Mouse (Mus musculus): ENCODE data around the gene Ebf1. TPM values are rescaled to one million over a fixed set of nuclear protein-coding genes. Genes with fewer than 3 reads are reported as not detected.

The Ebf1 gene
- polyA plus RNA-seq, 1 experiment from 2014 or later, result 12.1 TPM

DNA sequence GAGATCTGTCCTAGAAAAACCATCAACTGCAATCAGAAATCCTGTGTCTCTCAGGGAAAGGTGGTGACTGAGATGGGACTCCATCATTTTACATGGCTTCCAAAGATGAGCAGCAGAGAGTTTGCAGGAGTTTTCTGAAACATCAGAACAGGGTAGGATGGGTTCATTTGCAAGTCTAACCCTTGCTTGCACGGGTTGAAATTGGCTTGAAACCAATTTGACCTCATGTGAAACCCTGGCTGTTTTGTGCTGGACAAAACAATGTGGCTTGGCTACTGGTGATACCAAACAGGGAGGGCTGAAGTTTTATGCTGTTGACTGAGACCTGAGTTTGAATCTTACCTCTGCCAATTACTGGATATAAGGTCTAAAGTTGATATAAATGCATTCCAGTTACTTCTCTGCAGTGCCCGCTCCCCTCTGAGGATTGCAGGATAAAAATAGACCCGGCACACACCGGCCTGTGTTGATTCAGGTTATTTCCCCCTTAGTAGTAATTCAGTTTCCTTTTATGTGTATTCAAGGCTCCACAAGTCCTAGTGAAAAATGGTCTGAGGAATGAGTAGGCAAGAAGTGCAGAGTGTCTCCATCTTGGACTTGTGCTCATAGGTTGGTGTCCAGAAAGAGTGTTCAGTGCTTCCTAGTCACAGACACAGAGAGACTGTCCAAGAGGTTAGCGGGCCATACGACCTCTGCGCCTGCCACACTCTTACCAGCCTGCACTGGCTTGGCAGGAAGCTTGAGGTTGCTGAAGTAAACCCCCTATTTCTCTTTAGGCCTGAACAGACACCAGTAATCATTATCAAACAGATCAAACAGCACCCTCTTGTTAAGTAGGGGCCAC, 147.1 kb downstream of the Ebf1 start:
- Histone ChIP-seq H3K4me1 (replicated peaks) (no peaks in the 10 kb centered on the region), H3K9me3 (no peaks in the 10 kb centered on the region), H3K4me3 (replicated peaks) (no peak overlapping the region), H3K4me2 (replicated peaks) (no peak overlapping the region), H3K27ac (no peak overlapping the region), H3K27me3 (replicated peaks) (no peaks in the 10 kb centered on the region; the same call in 1 of the 2 replicates), H3K9ac (no peak overlapping the region), H3K36me3 (no peaks in the 10 kb centered on the region)
- no peak for ATAC-seq
- WGBS, result 70% methylated on average over 7 of the region's 7 CpGs

DNA sequence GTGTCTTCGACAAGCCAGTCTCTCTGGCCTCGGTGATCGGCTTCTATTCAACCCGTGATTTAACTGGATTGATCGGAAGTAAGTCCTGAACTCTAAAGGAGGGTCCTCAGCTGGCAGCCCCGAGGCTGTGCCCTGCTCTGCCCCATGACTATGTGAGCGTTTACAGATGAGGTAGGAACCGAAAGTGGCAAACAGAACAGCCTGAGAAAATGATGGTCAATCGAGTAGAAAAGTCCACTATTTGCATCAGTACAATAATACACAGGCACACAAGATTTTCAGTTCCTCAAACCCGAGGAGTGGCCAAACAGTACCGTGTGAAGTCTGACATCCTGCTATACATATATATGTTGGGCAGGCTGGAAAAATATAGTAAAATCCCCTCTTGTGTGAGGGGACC, 147.9 kb downstream of the Ebf1 start:
- Histone ChIP-seq H3K4me1 (replicated peaks) (no peaks in the 10 kb centered on the region), H3K9me3 (no peaks in the 10 kb centered on the region), H3K27ac (no peak overlapping the region), H3K4me2 (replicated peaks) (no peak overlapping the region), H3K36me3 (no peaks in the 10 kb centered on the region), H3K9ac (no peak overlapping the region), H3K27me3 (replicated peaks) (no peaks in the 10 kb centered on the region; the same call in 1 of the 2 replicates), H3K4me3 (replicated peaks) (no peak overlapping the region)
- ATAC-seq, result no peak
- WGBS, result 80% methylated on average over 11 of the region's 11 CpGs

DNA sequence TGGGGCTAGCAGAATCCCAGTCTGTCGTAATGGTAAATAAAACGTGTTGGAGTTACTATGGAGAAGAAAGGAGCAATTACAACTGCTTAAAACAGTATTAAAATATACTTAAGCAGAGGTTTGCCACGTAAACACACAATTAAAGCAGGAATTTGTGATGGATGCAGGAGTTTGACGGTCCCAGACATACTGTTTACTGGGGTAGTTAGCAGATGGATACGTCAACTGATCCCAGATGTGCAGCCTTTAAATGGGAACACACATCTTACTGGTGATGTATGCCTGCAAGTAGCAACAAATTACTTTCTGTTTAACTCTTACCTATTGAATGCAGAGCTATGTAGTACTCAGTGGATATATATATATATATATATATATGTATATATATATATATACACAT, 149.1 kb downstream of the Ebf1 start:
- no peaks in the 10 kb centered on the region for H3K9me3 ChIP-seq
- H3K9ac ChIP-seq, result no peak overlapping the region
- H3K27me3 ChIP-seq (replicated peaks), result no peaks in the 10 kb centered on the region; the same call in 1 of the 2 replicates
- no peak overlapping the region for H3K27ac ChIP-seq
- H3K4me1 ChIP-seq (replicated peaks), result no peaks in the 10 kb centered on the region
- H3K4me2 ChIP-seq (replicated peaks), result no peak overlapping the region
- no peaks in the 10 kb centered on the region for H3K36me3 ChIP-seq
- no peak overlapping the region for H3K4me3 ChIP-seq (replicated peaks)
- 38% methylated on average over 5 of the region's 5 CpGs for WGBS
- ATAC-seq, result no peak

DNA sequence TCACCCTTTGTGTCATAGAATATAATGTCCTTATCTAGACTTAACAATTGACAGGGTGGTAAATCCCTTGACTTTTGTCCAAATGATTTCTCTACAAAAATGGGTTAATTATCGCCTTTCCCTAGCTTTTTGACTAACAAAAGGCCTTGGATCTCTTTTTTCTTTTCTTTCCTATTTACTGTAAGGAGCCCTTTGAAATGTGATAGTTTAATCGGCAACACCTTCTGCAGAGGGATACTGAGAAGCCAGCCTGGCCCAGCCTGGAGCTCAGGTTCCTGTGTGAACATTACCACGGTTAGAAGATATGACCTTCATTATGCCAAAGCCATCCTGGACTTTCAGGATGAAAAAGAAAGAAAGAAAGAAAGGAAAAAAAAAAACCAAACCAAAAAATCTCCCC, 150.2 kb downstream of the Ebf1 start:
- 29% methylated on average over 3 of the region's 3 CpGs for WGBS
- no peak for ATAC-seq

DNA sequence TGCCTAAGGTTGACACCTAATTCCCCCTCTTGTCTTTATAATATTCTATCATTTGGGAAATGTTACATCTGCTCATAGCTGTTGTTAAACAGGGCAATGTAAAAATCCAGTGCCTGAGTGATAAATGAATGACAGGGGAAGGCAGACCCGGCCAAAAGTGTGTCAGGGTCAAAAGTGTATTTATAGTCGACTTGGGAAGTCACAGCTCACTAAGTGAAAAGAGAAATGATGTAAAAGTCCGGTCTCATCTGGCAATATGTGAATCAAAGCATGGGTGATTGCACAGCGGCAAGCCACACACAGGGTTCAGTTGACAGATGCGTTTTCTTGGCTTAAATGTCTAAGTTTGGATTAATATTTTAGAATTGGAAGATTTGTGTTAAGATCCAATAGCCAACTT, 151.2 kb downstream of the Ebf1 start:
- 65% methylated on average over 5 of the region's 5 CpGs for WGBS
- Histone ChIP-seq H3K27ac (no peak overlapping the region), H3K27me3 (replicated peaks) (no peaks in the 10 kb centered on the region), H3K4me1 (replicated peaks) (no peaks in the 10 kb centered on the region), H3K4me2 (replicated peaks) (no peak overlapping the region), H3K9me3 (no peaks in the 10 kb centered on the region), H3K4me3 (replicated peaks) (no peak overlapping the region), H3K36me3 (no peaks in the 10 kb centered on the region), H3K9ac (no peak overlapping the region)
- ATAC-seq, result no peak

More for the DNA sequence above, 150.2 kb downstream of the Ebf1 start:
- H3K27me3 ChIP-seq (replicated peaks), result no peaks in the 10 kb centered on the region
- no peak overlapping the region for H3K4me2 ChIP-seq (replicated peaks)
- no peak overlapping the region for H3K27ac ChIP-seq
- no peak overlapping the region for H3K4me3 ChIP-seq (replicated peaks)
- no peaks in the 10 kb centered on the region for H3K4me1 ChIP-seq (replicated peaks)
- no peak overlapping the region for H3K9ac ChIP-seq
- no peaks in the 10 kb centered on the region for H3K9me3 ChIP-seq
- H3K36me3 ChIP-seq, result no peaks in the 10 kb centered on the region

DNA sequence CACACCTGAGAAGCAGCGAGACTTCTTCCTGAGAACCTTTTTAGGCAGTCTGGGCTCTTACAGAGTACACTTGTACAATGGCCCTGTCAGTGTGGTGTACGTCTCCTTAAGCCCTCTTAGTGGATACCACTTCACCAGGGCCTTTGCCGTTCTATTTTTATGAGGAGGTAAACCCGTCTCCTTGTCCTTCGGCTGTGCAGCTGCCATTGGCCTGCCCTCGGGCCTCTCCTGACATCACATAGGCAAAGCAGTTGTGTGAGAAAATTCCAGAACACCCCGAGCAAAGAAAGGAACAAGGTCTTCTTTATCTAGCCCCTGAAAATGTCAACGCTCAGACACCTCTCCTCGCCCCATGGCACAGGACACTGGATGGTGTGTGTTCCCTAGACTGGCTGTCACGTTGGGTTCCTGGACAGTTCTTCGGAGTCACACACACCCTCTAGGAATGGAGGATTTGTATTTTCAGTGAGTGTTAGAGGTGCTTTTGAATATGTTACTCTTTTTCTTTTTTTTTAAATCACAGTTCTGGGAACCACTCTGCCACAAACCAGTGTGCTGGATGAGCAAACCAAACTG, 154.0 kb downstream of the Ebf1 start:
- ATAC-seq, result no peak
- 77% methylated on average over 11 of the region's 11 CpGs for WGBS
- no peak overlapping the region for H3K9ac ChIP-seq
- H3K27ac ChIP-seq, result no peak overlapping the region
- H3K36me3 ChIP-seq, result no peaks in the 10 kb centered on the region
- no peaks in the 10 kb centered on the region for H3K9me3 ChIP-seq
- no peaks in the 10 kb centered on the region for H3K27me3 ChIP-seq (replicated peaks)
- no peak overlapping the region for H3K4me2 ChIP-seq (replicated peaks)
- no peaks in the 10 kb centered on the region for H3K4me1 ChIP-seq (replicated peaks)
- no peak overlapping the region for H3K4me3 ChIP-seq (replicated peaks)

DNA sequence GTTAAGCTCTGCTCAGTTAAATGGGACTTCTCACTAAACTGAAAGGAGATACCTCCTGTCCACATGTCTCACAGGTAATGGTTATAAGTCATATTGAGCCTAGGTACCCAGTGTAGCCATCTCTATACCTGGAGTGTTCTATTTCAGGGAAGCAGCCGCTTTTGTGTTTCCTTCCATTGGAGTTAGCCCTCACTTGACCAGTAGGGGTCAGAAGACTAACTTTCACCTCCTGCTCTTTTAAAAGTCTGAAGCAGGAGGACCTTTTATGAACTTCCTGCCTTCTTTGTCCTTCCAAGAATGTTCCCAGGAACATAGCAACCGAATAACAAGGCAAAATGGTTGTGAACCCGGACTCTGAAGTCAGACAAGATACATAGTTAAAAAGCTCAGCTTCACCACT, 157.3 kb downstream of the Ebf1 start:
- no peak for ATAC-seq
- Histone ChIP-seq H3K9me3 (no peaks in the 10 kb centered on the region), H3K4me3 (replicated peaks) (no peak overlapping the region), H3K4me2 (replicated peaks) (no peak overlapping the region), H3K27me3 (replicated peaks) (no peaks in the 10 kb centered on the region), H3K27ac (no peak overlapping the region), H3K9ac (no peak overlapping the region), H3K36me3 (no peaks in the 10 kb centered on the region), H3K4me1 (replicated peaks) (no peaks in the 10 kb centered on the region)
- WGBS, result 74% methylated on average over 3 of the region's 3 CpGs

DNA sequence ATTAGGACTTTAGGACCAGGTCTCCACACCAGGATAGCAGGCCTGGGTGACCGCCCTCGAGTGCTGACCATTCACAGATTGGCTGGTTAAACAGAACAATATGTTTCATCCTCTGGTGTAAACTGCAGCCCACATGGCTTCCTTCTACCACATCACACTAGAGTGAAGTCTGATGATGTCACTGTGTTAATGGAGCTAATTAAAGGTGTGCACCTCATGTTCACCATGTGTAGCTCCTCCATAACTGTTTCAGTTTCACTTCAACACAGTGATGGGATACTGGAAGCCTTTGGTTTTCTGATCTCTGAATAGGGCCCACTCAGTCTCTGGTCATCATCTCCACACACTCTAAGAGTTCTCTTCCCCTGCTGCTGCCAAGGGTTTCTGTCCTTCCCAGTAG, 158.4 kb downstream of the Ebf1 start:
- Histone ChIP-seq H3K27me3 (replicated peaks) (no peaks in the 10 kb centered on the region), H3K36me3 (no peaks in the 10 kb centered on the region), H3K4me1 (replicated peaks) (no peaks in the 10 kb centered on the region), H3K9me3 (no peaks in the 10 kb centered on the region), H3K9ac (no peak overlapping the region), H3K4me3 (replicated peaks) (no peak overlapping the region), H3K4me2 (replicated peaks) (no peak overlapping the region), H3K27ac (no peak overlapping the region)
- ATAC-seq, result no peak
- 91% methylated on average over 2 of the region's 2 CpGs for WGBS

DNA sequence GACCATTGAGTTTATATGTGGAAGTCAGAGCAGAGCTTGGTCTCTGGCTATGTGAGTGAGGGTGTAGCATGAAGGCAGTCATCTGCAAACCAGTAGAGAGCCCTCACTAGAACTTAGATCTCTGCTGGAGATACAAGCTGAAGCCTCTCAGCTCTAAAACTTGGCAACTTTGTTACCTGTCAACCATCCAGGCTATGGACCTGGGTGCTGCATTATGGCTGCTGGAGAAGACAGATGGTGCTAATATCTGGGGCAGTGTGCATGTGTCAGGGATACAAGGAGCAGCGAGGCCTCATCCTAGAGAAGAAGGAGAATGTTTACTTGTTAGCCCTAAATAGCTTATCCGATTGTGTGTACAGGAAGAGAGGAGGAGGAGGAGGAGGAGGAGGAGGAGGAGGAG, 159.4 kb downstream of the Ebf1 start:
- Histone ChIP-seq H3K27ac (no peak overlapping the region), H3K4me3 (replicated peaks) (no peak overlapping the region), H3K9me3 (no peaks in the 10 kb centered on the region), H3K9ac (no peak overlapping the region), H3K4me1 (replicated peaks) (no peaks in the 10 kb centered on the region), H3K4me2 (replicated peaks) (no peak overlapping the region), H3K27me3 (replicated peaks) (no peaks in the 10 kb centered on the region), H3K36me3 (no peaks in the 10 kb centered on the region)
- ATAC-seq, result no peak
- 71% methylated on average over 1 of the region's 2 CpGs for WGBS

DNA sequence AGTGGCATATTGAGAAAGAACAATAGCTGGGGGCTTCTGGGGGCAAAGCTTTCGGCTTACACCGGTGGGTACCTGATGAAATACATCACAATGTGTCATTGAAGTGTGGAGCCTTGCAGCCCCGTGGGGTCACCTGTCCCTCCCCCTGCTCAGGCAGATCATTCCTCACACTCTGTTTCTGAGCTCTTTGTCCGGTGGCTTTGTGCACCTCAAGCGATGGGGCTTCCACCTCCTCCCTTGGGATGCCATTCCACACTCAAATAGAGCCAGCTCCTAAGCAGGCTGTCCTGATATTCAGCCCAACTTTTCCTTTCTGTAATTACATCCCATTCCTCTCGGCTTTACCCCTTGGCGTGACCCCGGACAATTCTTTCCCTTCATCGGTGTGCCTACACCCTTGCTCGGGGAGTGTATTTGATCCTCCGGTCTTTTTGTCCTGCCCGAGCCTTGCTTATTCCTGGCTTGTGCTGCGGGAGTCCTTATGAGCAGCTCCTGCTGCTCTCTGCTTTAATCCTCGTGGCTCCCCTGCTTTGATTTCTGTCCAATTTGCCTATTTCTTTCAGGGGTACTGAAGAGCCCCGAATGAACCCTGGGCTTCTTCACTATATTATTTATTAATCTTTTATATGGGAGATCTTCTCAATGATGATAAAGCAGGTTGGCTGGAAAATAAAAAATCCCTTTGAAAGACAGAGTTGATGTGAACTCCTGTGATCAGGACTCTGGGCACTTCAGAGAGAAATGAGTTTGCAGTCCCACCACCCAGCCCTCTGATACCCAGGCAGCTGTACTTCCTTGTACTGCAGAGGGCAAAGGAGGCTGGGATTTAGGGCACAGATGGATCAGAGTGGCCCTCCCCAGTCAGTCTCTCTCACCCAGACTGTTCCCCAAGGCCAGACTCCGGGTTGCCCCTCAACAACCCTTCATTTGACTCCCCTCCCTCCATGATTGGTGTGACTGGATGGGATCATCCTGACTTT, 160.5 kb downstream of the Ebf1 start:
- no peaks in the 10 kb centered on the region for H3K4me1 ChIP-seq (replicated peaks)
- H3K9me3 ChIP-seq, result no peaks in the 10 kb centered on the region
- no peak overlapping the region for H3K27ac ChIP-seq
- H3K4me2 ChIP-seq (replicated peaks), result no peak overlapping the region
- H3K27me3 ChIP-seq (replicated peaks), result no peaks in the 10 kb centered on the region
- H3K36me3 ChIP-seq, result no peaks in the 10 kb centered on the region
- H3K9ac ChIP-seq, result no peak overlapping the region
- ATAC-seq, result no peak
- 70% methylated on average over 16 of the region's 16 CpGs for WGBS
- H3K4me3 ChIP-seq (replicated peaks), result no peak overlapping the region

DNA sequence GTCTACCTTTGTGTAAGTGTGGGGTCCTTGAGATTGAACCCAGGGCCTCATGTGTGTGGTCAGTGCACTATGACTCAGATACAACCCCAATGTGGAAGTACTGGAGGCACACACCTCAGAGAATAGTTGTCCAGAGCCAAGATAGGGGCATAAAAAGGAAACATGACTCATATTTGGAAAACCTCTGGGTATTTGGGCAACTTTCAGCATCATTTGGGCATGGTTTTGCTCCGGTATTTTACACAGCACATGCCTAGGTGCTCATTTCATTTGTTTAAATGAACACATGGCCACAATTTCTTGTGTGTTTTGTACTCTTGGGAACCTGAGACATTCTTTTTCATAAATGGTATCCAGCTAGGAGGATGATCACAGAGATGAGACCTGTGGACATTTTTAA, 161.9 kb downstream of the Ebf1 start:
- ATAC-seq, result no peak
- H3K27me3 ChIP-seq (replicated peaks), result no peaks in the 10 kb centered on the region
- no peak overlapping the region for H3K9ac ChIP-seq
- 89% methylated on average over 1 of the region's 1 CpGs for WGBS
- H3K4me3 ChIP-seq (replicated peaks), result no peak overlapping the region
- H3K36me3 ChIP-seq, result no peaks in the 10 kb centered on the region
- H3K4me1 ChIP-seq (replicated peaks), result no peaks in the 10 kb centered on the region
- no peaks in the 10 kb centered on the region for H3K9me3 ChIP-seq
- H3K27ac ChIP-seq, result no peak overlapping the region
- no peak overlapping the region for H3K4me2 ChIP-seq (replicated peaks)

DNA sequence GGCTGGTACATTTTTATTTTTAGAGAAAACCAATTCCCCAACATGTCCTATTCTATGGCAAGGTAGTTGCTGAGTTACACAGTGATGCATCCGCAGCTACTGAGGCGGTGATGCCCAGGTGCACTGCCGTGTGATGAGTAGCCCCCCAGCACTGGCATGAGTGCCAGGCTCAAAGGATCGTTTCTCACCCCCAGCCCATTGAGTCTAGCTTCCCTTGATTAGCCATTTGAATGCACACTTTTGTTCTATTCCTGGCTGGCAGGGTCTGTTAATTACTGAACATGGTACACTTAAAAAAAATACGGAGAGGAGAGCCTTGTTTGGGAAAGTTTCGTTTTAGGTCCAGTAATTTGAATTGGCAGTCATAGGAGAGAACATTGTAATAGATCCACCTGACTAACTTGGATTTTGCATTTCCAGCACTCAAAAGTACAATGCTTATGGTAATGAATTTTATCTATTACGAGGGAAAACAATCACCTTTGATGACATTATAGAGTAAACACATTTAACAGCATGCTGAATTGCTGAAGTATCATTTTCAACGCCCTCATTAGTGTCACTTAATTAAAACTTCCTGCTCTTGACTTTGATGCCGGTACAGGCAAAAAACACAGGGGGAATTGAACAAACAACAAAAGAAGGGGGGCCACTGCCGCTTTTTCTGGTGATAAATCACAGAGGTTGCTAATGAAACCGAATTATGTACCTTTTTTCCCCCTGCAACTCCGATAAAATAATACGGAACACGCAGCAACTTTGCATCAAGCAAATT, 167.3 kb downstream of the Ebf1 start:
- Histone ChIP-seq H3K9me3 (no peaks in the 10 kb centered on the region), H3K27me3 (replicated peaks) (no peaks in the 10 kb centered on the region), H3K27ac (no peak overlapping the region), H3K9ac (no peak overlapping the region), H3K36me3 (no peaks in the 10 kb centered on the region), H3K4me2 (replicated peaks) (no peak overlapping the region), H3K4me3 (replicated peaks) (no peak overlapping the region), H3K4me1 (replicated peaks) (no peaks in the 10 kb centered on the region)
- no peak for ATAC-seq
- WGBS, result 81% methylated on average over 14 of the region's 14 CpGs

Measured in intestine, embryonic 15.5 days (tissue).